Mouse (Mus musculus): ENCODE results near the gene Thap4. TPM values are rescaled to one million over a fixed set of nuclear protein-coding genes. Genes with fewer than 3 reads are reported as not detected.

Thap4 gene
- 43.8 and 50.9 TPM in 2 replicates for polyA plus RNA-seq (2015; fragmentation: Nextera tagmentation; extraction: Ambion mirVana)

- Histone ChIP-seq H3K36me3 (peaks cover 10% of the 10 kb centered on the region), H3K27me3 (no peaks in the 10 kb centered on the region), H3K4me1 (replicated peaks) (peaks cover 38% of the 10 kb centered on the region), H3K27ac (replicated peaks) (peak within 1 kb of the TSS; percentile 84), H3K4me2 (peak within 1 kb of the TSS; percentile 74), H3K9ac (peak within 1 kb of the TSS; percentile 66), H3K4me3 (peak within 1 kb of the TSS; percentile 70), H3K9me3 (no peaks in the 10 kb centered on the region)
- WGBS: under 1% methylated on average over 81 of the region's 121 CpGs
- ATAC-seq (ENCODE audit: low FRiP score, low read depth): peak; percentile 94
Measured at GRCm38 (mm10) chr1:93754573-93755290, at the start of gene Thap4. Gene Thap4 (minus strand): TSS chr1:93754864.

- peak; percentile 94 for ATAC-seq (ENCODE audit: low FRiP score, low read depth)
- Histone ChIP-seq H3K9ac (peak within 1 kb of the TSS; percentile 84), H3K27me3 (no peaks in the 10 kb centered on the region), H3K4me3 (peak within 1 kb of the TSS; percentile 79), H3K36me3 (peaks cover 20% of the 10 kb centered on the region), H3K4me2 (peak within 1 kb of the TSS; percentile 94), H3K4me1 (replicated peaks) (peaks cover 37% of the 10 kb centered on the region), H3K9me3 (no peaks in the 10 kb centered on the region), H3K27ac (replicated peaks) (peak within 1 kb of the TSS; percentile 99)
- WGBS: under 1% methylated on average over 69 of the region's 94 CpGs
Measured at GRCm38 (mm10) chr1:93803556-93804507, 49.2 kb upstream of the Thap4 start, which contains the start of gene Ing5. Gene Ing5 (plus strand): TSS chr1:93803965.

- WGBS: 85% methylated on average over 5 of the region's 5 CpGs
Measured at GRCm38 (mm10) chr1:93802771-93803170, 48.1 kb upstream of the Thap4 start.

DNA sequence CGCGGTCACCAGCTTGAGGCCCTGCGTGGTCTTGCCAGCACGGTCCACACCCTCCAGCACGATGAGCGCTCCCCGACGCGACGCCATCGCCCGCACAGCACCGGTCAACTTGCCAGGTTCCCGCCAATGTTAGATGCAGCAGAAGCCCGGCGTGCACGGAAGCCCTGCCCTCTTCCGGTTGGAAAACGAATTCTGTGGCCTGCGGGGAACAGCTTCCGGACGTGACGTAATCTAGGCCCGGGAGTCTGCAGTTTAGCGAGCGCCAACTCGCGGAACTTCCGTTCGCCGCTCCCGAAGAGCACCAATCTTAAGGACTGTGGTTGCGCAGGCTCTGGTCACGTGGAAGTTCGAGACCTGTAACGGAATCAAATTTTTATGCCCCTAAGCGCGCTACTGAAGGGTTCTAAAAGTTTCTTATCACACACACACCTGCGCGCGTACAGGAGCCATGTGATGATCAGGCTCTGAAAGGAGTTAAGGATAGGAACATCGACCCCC, 47.1 kb upstream of the Thap4 start, which contains the start of gene Dtymk:
Gene Dtymk (minus strand): TSS at position 194 of the 498 bp plus-strand sequence.
- Histone ChIP-seq H3K4me3 (peak within 1 kb of the TSS; percentile 89), H3K4me2 (peak within 1 kb of the TSS; percentile 94), H3K27ac (replicated peaks) (peak within 1 kb of the TSS; percentile 83), H3K9me3 (no peaks in the 10 kb centered on the region), H3K27me3 (no peaks in the 10 kb centered on the region), H3K4me1 (replicated peaks) (peaks cover 37% of the 10 kb centered on the region), H3K9ac (peak within 1 kb of the TSS; percentile 72), H3K36me3 (peaks cover 21% of the 10 kb centered on the region)
- under 1% methylated on average over 42 of the region's 42 CpGs for WGBS
- peak; percentile 69 for ATAC-seq (ENCODE audit: low FRiP score, low read depth)

More at GRCm38 (mm10) chr1:93802771-93803170, 48.1 kb upstream of the Thap4 start:
- Histone ChIP-seq H3K9ac (peak overlapping the region; percentile 75; the same call in 1 of the 2 replicates), H3K9me3 (no peaks in the 10 kb centered on the region), H3K4me2 (peak overlapping the region; percentile 94), H3K27me3 (no peaks in the 10 kb centered on the region), H3K27ac (replicated peaks) (0 out of 2 replicates have a peak overlapping the region, but pooled peaks have one; percentile 83), H3K4me3 (peak overlapping the region; percentile 79), H3K4me1 (replicated peaks) (peaks cover 37% of the 10 kb centered on the region), H3K36me3 (peaks cover 19% of the 10 kb centered on the region)
- no peak for ATAC-seq (ENCODE audit: low FRiP score, low read depth)

- 78% methylated on average over 21 of the region's 21 CpGs for WGBS
- H3K4me3 ChIP-seq: peak overlapping the region; percentile 89
- no peaks in the 10 kb centered on the region for H3K27me3 ChIP-seq
- no peaks in the 10 kb centered on the region for H3K9me3 ChIP-seq
- peak overlapping the region; percentile 94 for H3K4me2 ChIP-seq
- no peak for ATAC-seq (ENCODE audit: low FRiP score, low read depth)
- H3K36me3 ChIP-seq: peaks cover 21% of the 10 kb centered on the region
- H3K27ac ChIP-seq (replicated peaks): peak overlapping the region; percentile 83; the same call in 1 of the 2 replicates
- peaks cover 37% of the 10 kb centered on the region for H3K4me1 ChIP-seq (replicated peaks)
- H3K9ac ChIP-seq: peak overlapping the region; percentile 72
Measured at GRCm38 (mm10) chr1:93800670-93801503, 46.2 kb upstream of the Thap4 start.

GRCm38 (mm10) chr1:93795886-93796285, 41.2 kb upstream of the Thap4 start:
- H3K36me3 ChIP-seq: peaks cover 61% of the 10 kb centered on the region
- WGBS: 80% methylated on average over 8 of the region's 8 CpGs

GRCm38 (mm10) chr1:93794526-93794925, 39.9 kb upstream of the Thap4 start:
- no peaks in the 10 kb centered on the region for H3K27me3 ChIP-seq
- H3K4me3 ChIP-seq: no peak overlapping the region
- no peaks in the 10 kb centered on the region for H3K9me3 ChIP-seq
- no peak overlapping the region for H3K4me2 ChIP-seq
- no peak for ATAC-seq (ENCODE audit: low FRiP score, low read depth)
- H3K4me1 ChIP-seq (replicated peaks): no peaks in the 10 kb centered on the region
- 95% methylated on average over 8 of the region's 8 CpGs for WGBS
- H3K9ac ChIP-seq: no peak overlapping the region
- no peak overlapping the region for H3K27ac ChIP-seq (replicated peaks)
- H3K36me3 ChIP-seq: peaks cover 71% of the 10 kb centered on the region

More at GRCm38 (mm10) chr1:93795886-93796285, 41.2 kb upstream of the Thap4 start:
- H3K4me2 ChIP-seq: no peak overlapping the region
- no peaks in the 10 kb centered on the region for H3K27me3 ChIP-seq
- H3K4me1 ChIP-seq (replicated peaks): peaks cover 1% of the 10 kb centered on the region
- no peak overlapping the region for H3K4me3 ChIP-seq
- ATAC-seq (ENCODE audit: low FRiP score, low read depth): no peak
- H3K9ac ChIP-seq: no peak overlapping the region
- no peaks in the 10 kb centered on the region for H3K9me3 ChIP-seq
- H3K27ac ChIP-seq (replicated peaks): no peak overlapping the region

DNA sequence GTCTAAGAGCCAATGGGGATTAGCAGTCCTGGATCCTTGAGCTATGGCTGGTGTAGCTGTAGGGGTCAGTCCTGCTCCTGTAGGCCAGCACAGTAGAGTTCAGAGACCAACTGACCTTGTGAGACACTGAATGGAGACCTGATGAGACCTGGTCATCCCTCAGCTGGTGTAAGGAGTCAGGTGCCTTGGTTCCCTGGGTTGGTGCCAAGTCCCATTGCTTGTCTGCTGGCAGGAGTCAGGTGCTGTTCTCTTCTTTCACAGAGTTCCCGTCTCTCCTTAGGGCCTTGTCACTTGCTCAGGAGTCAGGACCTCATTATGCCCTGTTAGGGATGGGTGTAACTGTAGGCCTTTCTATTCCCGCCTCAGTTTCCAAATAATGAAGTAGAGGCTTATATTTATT, 32.2 kb upstream of the Thap4 start:
- H3K36me3 ChIP-seq: peaks cover 84% of the 10 kb centered on the region
- no peak for ATAC-seq (ENCODE audit: low FRiP score, low read depth)
- H3K9me3 ChIP-seq: no peaks in the 10 kb centered on the region
- H3K4me2 ChIP-seq: no peak overlapping the region
- no peak overlapping the region for H3K4me3 ChIP-seq
- H3K27ac ChIP-seq (replicated peaks): no peak overlapping the region
- H3K27me3 ChIP-seq: no peaks in the 10 kb centered on the region
- H3K9ac ChIP-seq: no peak overlapping the region
- 87% methylated on average over 2 of the region's 2 CpGs for WGBS
- H3K4me1 ChIP-seq (replicated peaks): no peaks in the 10 kb centered on the region

DNA sequence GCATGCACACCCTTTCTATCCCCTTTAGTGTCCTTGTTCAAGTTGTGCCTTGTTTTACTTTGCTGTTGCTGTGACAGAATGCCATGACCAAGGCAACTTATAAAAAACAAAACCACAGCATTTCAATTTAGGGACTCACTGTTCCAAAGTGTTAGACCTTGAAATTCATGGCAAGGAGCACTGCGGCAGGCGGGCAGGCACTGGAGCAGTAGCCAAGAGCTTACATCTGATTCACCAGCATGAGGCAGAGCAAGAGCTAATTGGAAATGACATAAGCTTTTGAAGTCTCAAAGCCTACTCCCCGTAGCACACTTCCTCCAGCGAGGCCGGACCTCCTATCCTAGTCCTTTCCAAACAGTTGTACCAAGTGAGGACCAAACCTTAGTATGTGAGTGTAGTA, 22.0 kb upstream of the Thap4 start:
- H3K9me3 ChIP-seq: no peaks in the 10 kb centered on the region
- 96% methylated on average over 5 of the region's 5 CpGs for WGBS
- H3K4me3 ChIP-seq: no peak overlapping the region
- no peak for ATAC-seq (ENCODE audit: low FRiP score, low read depth)
- H3K27ac ChIP-seq (replicated peaks): no peak overlapping the region
- H3K36me3 ChIP-seq: peaks cover 70% of the 10 kb centered on the region
- H3K9ac ChIP-seq: no peak overlapping the region
- no peaks in the 10 kb centered on the region for H3K27me3 ChIP-seq
- no peak overlapping the region for H3K4me2 ChIP-seq
- no peaks in the 10 kb centered on the region for H3K4me1 ChIP-seq (replicated peaks)

GRCm38 (mm10) chr1:93769901-93770300, 15.2 kb upstream of the Thap4 start:
- Histone ChIP-seq H3K36me3 (peaks cover 23% of the 10 kb centered on the region), H3K4me2 (no peak overlapping the region), H3K4me1 (replicated peaks) (no peaks in the 10 kb centered on the region), H3K27me3 (no peaks in the 10 kb centered on the region), H3K27ac (replicated peaks) (no peak overlapping the region), H3K9me3 (no peaks in the 10 kb centered on the region), H3K9ac (no peak overlapping the region), H3K4me3 (no peak overlapping the region)
- WGBS: 93% methylated on average over 3 of the region's 3 CpGs
- no peak for ATAC-seq (ENCODE audit: low FRiP score, low read depth)

GRCm38 (mm10) chr1:93767600-93767999, 12.9 kb upstream of the Thap4 start:
- no peak overlapping the region for H3K4me3 ChIP-seq
- no peak overlapping the region for H3K4me2 ChIP-seq
- H3K27ac ChIP-seq (replicated peaks): no peak overlapping the region
- ATAC-seq (ENCODE audit: low FRiP score, low read depth): no peak
- H3K27me3 ChIP-seq: no peaks in the 10 kb centered on the region
- no peak overlapping the region for H3K9ac ChIP-seq
- H3K9me3 ChIP-seq: no peaks in the 10 kb centered on the region
- no peaks in the 10 kb centered on the region for H3K4me1 ChIP-seq (replicated peaks)
- 93% methylated on average over 6 of the region's 6 CpGs for WGBS
- H3K36me3 ChIP-seq: peaks cover 9% of the 10 kb centered on the region
